Mouse (Mus musculus) adrenal gland, postnatal 36 days (tissue): Measurements from ENCODE around the gene Asb15. TPM values are rescaled to one million over a fixed set of nuclear protein-coding genes. Genes with fewer than 3 reads are reported as not detected.

ENCODE experiments used
- DNase-seq, 2 experiments: peaks; one replicate each; pipeline ENCODE4 v3.0.0; 2021; ENCODE audit warnings: mixed read lengths in 1 of 2
- total RNA-seq, 2 experiments: library from RNA; stranded (reverse); gene quantifications; 2 replicates each; pipeline ENCODE4 v1.2.3; 2021

Gene Asb15
- total RNA-seq, 2 experiments from 2014 or later = not detected

DNA sequence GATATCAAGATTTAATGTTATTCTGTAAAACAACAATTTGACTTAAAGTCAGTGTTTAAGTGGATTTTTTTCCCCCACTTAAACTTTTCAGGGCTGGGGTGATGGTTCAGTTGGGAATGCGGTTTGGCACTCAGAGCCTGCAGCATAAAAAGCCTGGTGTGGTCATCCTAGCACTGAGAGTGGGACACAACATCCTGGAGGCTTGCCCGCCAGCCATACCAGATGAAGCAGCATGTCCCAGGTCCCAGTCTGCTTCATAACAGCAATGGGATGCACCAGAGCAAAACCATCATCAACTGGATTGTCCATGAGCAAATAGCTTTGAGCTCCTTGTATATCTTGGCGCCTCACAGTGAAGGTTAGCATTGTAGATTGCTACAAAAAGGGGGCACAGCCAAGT is 80.7 kb downstream of the Asb15 start:
- no peak for DNase-seq

DNA sequence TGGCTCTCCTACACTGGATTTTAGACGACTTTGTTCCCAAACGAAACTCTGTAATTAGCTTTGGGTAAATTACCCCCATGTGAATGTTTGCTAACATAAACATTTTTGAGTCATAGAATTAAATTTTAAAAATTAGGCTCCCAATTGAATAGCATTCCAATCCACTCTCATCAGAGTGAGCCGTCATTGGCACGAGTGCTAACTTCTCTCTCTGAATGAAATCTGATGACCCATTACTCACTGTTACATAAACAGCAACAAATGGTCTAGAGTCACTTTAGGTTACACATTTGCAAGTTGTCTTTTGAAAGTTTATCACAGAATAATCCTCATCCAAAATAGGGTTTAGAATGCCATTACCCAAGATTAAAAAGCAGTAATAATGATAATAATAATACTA is 81.6 kb downstream of the Asb15 start:
- no peak for DNase-seq

DNA sequence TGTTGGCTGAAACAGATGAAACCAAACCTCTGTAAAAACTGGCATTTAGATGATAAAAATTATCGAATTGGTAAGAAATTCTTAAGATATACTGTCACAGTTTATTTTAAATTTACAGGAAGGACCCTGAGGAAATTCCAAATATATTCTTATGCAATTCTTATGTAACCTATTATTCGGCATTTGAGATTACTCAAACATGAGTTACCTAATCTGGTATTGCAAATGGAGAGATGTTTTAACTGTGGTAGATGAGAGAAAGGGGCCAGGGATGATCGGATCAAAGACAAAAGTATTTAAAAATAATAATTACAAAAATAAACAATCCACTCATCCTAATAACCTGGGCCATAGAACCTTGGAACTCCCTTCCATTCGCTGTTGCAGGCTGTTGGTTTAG is 82.4 kb downstream of the Asb15 start:
- no peak for DNase-seq

DNA sequence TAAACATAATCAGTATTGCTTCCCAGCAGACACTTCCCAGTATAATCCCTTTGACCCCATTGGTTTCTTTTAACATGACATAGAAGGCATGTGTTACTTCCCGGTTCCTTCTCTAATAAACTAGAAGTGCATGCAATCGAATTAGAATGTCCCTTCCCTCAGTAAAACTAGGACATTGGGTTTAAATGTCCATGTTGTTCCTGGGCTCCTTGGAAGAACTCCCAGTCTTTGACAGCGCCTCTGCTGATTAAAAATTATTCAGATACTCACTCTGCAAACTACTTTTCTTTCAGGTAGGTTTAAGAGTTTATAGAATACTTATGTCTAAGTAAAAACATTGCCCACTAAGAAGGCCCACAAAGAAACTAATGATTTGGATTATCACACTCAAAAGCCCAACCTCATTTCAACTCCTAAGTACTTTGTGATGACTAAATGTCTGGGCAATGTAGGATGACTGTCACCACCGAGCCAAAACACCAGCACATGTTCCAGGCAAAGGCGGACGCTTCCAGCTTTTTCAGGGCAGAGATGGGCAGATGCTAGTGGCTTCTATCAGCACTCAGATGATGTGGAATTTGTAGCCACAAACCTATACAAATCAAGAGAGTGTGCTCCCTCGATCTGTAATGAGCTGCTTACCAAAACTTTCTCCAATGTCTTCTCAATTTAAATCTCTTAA is 84.3 kb downstream of the Asb15 start:
- no peak for DNase-seq

DNA sequence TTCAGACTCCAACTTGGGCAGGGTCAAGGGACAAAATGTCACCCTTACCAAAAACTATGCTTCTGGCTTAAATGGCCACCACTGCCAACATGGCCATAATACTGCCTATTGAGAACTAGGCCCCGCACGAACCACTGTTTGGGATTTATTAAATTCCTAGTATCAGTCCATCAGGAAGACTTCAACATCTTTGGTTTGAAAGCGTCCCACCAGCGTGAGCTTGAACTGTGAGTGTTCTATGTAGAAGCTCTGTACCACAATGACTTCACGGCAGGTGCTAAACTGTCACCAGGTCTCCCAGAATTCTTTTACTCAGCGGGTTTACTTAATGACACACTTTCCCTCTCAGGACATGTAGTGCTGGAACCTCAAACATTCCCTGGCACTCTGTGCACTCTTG is 85.4 kb downstream of the Asb15 start:
- DNase-seq = no peak

DNA sequence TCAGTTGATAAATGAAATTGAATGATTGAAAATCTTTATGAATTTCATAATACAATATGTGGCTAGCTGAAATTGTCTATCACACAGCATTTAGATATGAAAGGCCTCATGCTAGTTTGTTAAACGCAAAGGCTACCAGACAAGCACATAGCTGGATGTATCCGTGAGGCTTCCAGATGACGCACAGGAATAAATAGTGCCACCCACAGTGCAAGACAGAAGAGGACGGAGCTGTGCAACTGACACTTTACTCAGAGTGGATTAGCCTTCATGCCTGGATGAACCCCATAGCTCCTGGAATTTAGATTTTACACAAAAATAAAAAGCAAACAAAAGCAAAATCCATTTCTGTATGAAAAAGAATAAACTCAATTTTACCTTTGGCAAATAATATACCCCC is 86.0 kb downstream of the Asb15 start:
- no peak for DNase-seq

DNA sequence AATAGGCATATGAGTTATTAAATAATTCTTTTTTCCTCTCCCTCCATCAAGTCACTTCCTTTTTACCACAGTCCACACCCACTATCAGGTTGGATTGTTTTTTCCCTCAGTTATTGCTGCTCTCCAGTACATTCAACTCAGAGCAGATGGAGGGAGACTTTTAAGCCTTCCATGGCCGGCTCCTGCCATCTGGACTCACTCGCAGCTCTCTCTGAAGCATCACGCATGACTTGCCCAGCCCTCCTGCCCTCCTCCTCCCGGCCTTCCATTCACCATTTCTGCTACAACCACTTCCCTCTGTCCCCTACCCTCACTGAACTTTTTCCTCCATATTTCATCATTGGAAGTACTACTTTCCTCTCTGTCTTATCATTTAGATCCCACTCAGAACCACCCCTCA is 88.8 kb downstream of the Asb15 start:
- no peak for DNase-seq

DNA sequence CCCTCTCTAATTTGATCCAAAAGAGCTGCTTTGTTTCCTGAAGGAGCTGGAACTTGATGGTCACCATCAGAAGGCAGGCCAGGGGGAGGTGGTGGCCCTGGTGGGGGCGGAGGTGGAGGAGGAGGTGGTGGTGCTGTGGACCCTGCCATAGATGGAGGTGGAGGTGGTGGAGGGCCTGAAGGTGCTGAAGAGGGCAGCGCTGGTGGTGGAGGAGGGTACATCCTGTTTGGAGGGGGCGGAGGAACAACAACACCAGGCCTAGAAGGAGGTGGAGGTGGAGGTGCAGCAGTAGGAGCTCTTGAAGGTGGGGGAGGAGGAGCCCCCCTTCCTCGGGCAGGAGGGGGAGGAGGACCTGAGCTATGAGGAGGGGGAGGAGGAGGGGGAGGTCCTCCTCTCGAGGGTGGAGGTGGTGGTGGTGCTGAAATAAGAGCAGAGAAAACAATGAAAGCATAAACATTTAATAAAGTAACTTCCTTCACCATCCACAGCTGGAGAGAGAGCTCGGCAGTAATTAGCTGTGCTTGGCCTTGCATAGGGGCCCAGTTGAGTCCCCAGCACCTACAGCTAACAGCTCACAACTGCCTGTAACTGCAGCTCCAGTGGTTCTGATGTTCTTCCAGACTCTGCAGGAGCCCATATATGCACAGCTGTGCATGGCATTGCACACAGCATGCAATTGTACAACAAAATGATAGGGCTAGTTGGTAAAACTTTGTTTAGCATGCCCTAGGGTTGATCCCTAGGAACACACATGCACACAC is 91.5 kb downstream of the Asb15 start:
- no peak for DNase-seq

DNA sequence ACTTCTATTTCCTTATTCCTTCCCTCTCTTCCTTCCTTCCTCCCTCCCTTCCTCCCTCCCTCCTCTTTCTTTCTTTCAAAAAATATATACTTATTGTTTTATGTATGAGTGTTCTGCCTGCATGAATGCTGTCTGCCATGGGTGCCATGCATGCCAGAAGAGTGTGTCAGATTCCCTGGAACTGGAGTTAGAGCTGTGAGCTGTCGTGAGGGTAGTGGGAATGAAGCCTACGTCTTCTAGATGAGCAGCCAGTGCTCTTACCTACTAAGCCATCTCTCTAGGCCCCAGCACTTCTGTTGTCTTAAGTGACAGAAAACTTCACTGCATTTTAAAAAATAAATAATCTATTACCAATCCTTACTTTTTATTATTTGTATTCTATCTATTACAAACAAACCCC is 93.0 kb downstream of the Asb15 start:
- no peak for DNase-seq

DNA sequence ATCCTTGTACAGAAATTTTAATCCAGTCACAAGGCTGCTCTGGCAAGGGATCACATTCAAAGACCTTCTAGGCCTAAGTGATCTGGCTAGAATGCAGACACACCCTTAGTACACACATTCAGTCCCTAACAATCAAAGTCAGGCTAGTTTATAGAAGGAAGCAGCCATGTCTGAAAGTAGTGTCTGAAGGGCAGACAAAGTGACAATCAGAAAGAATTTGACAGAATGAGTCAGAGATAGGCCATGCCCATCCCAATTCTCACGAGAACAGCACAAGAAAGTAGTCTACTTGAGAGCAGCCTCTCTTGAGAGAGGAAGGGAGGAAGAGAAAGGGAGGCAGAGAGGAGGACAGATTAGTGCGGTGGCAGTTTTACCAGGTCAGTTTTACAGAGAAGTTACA is 94.2 kb downstream of the Asb15 start:
- DNase-seq = no peak

Other genes with a start within 250 kb of the Asb15 start
- under 1 TPM; 0.13 to 0.20 TPM for gene Iqub, start 13.1 kb upstream of the Asb15 start, total RNA-seq
- gene Ndufa5, start 131 bp upstream of the Asb15 start, total RNA-seq = 100 to 1,000 TPM; 301 to 329 TPM
- under 1 TPM in 1 of 2 experiments, not detected in 1; 0.26 TPM for gene Lmod2, start 69.6 kb downstream of the Asb15 start, total RNA-seq
- gene Wasl, start 136.9 kb downstream of the Asb15 start, total RNA-seq = 10 to 100 TPM; 57.7 to 70.4 TPM
- gene Hyal6, start 205.1 kb downstream of the Asb15 start, total RNA-seq = not detected
- gene Hyal4, start 220.2 kb downstream of the Asb15 start, total RNA-seq = not detected